Mouse (Mus musculus): ENCODE results near the gene Gm17387. TPM values are rescaled to one million over a fixed set of nuclear protein-coding genes. Genes with fewer than 3 reads are reported as not detected.

Gm17387 gene
- total and polyA plus RNA-seq, 3 experiments: not detected

DNA sequence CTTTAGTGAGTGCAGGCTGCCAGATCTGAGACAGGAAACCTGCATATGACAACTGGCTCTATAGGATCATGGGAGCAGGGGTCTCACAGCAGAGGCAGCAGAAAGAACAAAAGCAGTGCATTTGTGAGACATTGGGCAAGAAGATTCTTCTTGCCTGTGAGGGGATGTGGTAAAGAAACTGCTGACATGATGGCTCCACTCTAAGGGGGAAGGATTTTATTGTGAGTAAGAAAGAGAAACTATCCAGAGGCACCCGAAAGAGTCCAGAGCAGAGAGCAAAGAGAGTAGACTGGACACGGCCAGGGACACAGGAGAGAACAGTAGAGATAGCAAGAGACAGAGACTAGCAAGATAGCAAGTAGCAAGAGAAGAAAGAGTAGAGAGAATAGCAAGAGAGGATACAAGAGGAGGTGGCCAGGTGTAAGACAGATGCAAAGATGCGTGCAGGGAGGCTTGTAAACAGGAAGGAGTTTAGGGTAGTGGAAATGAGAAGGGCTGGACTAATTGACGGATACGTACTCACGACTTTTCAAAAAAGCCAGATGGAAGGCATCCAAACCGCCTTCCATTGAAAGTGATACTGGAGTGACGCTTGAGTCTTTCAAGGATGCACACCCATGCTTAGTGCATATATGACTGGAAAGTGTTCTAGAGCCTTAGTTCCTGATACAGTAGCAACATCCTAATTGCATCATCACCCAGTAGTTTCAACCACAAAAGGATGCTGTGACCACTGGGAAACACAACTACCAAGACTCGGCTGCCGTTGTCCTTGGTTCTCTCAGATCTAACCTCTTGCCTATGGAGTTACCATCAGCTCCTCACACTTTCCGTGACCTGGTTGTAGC is 29.9 kb upstream of the Gm17387 start:
- H3K9me3 ChIP-seq (replicated peaks; ENCODE audit: insufficient read depth, low read length): no peaks in the 10 kb centered on the region
- H3K27ac ChIP-seq (ENCODE audit: control insufficient read depth, low read depth, low read length): no peak overlapping the region
- no peak for DNase-seq (ENCODE audit: low read depth, low spot score)
- no peak overlapping the region for H3K4me3 ChIP-seq (ENCODE audit: control insufficient read depth in 1 of 2, insufficient read depth in 1 of 2, low read depth in 2 of 2, low read length in 2 of 2)
- TF ChIP-seq TBP (IDR thresholded peaks at IDR 0.05; ENCODE audit: low read depth, low read length) (no peak), SMC3 (IDR thresholded peaks at IDR 0.05; ENCODE audit: low read depth, low read length) (no peak), TAL1 (IDR thresholded peaks at IDR 0.05; ENCODE audit: low read length) (no peak), CHD1 (IDR thresholded peaks at IDR 0.05; ENCODE audit: low read depth, low read length) (no peak), MXI1 (IDR thresholded peaks at IDR 0.05; ENCODE audit: low read depth, low read length) (no peak), CTCF (IDR thresholded peaks at IDR 0.05 in 2 of 3, conservative IDR thresholded peaks at IDR 0.05 in 1 of 3; ENCODE audit: control insufficient read depth in 1 of 3, insufficient read depth in 1 of 3, low read depth in 2 of 3, low read length in 3 of 3, poor library complexity in 1 of 3, severe bottlenecking in 1 of 3) (no peak), USF2 (IDR thresholded peaks at IDR 0.05; ENCODE audit: borderline replicate concordance in 1 of 2, insufficient read depth in 1 of 2, low read depth in 1 of 2, low read length in 2 of 2) (no peak), POLR2AphosphoS5 (IDR thresholded peaks at IDR 0.05; ENCODE audit: borderline replicate concordance, low read depth, low read length) (no peak), MEF2A (IDR thresholded peaks at IDR 0.05; ENCODE audit: extremely low read depth, insufficient replicate concordance, low read depth, low read length, poor library complexity, severe bottlenecking) (no peak), POLR2A (IDR thresholded peaks at IDR 0.05; ENCODE audit: control insufficient read depth in 1 of 2, insufficient read depth in 1 of 2, low read depth in 1 of 2, low read length in 2 of 2, poor library complexity in 1 of 2) (no peak), SIN3A (IDR thresholded peaks at IDR 0.05; ENCODE audit: low read length) (no peak), MYC (IDR thresholded peaks at IDR 0.05; ENCODE audit: low read depth, low read length) (no peak), HCFC1 (IDR thresholded peaks at IDR 0.05; ENCODE audit: low read depth, low read length) (no peak), ZMIZ1 (IDR thresholded peaks at IDR 0.05; ENCODE audit: low read depth, low read length) (no peak), BHLHE40 (IDR thresholded peaks at IDR 0.05; ENCODE audit: borderline replicate concordance, low read depth, low read length) (no peak), ZC3H11A (IDR thresholded peaks at IDR 0.05; ENCODE audit: low read depth, low read length) (no peak), TCF12 (IDR thresholded peaks at IDR 0.05; ENCODE audit: low read depth, low read length) (no peak), MAFK (IDR thresholded peaks at IDR 0.05; ENCODE audit: borderline replicate concordance, low read depth, low read length) (no peak), E2F4 (IDR thresholded peaks at IDR 0.05; ENCODE audit: borderline replicate concordance, low read depth, low read length) (no peak)
- no peaks in the 10 kb centered on the region for H3K36me3 ChIP-seq (ENCODE audit: control insufficient read depth in 1 of 2, insufficient read depth in 2 of 2, low read length in 2 of 2)
- no peak overlapping the region for H3K9ac ChIP-seq (ENCODE audit: control insufficient read depth, low read depth, low read length, poor library complexity, severe bottlenecking)
- H3K4me1 ChIP-seq (ENCODE audit: control insufficient read depth in 1 of 2, insufficient read depth in 2 of 2, low read length in 2 of 2): no peaks in the 10 kb centered on the region
- H3K79me2 ChIP-seq (ENCODE audit: control insufficient read depth, insufficient read depth, low read length, poor library complexity): no peaks in the 10 kb centered on the region
- H3K27me3 ChIP-seq (ENCODE audit: control insufficient read depth in 1 of 2, insufficient read depth in 2 of 2, low read length in 2 of 2): peaks cover 0 to 3% of the 10 kb centered on the region in 2 experiments; a peak in 2 of 4 replicates
